Mouse (Mus musculus) c-Kit-positive CD71-positive TER-119-positive erythroid progenitor cells, embryonic 14.5 days (primary cell): ENCODE measurements around the gene Ints14.
"Not testable (repeated sequence)": the region's sequence is repeated elsewhere in the genome, so short reads cannot be mapped to it uniquely, and the experiment has no call there.

ENCODE experiments used
- DNase-seq: peaks from one replicate; pipeline ENCODE4 v3.0.0-alpha.2; 2013; ENCODE audit warnings: low spot score

Gene Ints14

DNA sequence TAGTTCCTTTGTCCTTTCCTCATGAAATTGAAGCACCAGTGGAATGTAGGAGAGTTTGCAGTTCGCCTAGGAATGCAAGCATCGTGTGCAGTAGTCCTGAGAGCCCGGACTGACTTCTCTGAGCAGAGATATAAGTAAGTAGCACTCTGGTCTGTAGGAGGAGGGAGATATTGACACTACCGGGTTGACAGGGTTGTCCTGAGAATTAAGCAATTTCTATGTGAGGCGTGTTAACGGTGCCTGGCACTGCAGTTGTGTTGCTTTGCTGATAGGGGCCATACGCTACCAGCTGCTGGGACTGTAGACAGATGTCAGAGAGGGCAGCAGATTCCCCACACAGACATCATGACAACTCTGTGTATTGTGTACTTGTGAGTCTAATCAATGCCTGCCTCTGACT, 7.5 kb upstream of the Ints14 start:
- no peak for DNase-seq

DNA sequence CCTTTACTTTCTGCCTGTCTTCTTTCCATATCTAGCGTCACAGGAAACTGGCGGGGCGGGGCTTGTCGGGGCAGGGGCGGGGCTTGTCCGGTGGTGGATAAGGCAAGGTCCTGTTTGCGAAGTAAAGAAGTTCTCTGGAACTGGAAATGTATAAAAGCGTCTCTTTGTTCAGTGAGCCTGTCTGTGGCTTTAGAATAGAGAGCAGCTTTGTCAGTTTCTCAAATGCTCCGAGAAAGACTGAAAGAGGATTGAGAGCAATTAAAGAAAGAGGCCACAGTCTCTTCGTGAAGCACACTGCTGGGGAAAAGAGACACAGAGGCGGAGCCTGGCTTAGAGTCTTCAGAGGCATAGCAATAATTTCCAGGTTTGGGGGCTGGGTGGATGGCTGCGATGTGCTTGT, 4.4 kb upstream of the Ints14 start:
- peak; percentile 67 for DNase-seq

DNA sequence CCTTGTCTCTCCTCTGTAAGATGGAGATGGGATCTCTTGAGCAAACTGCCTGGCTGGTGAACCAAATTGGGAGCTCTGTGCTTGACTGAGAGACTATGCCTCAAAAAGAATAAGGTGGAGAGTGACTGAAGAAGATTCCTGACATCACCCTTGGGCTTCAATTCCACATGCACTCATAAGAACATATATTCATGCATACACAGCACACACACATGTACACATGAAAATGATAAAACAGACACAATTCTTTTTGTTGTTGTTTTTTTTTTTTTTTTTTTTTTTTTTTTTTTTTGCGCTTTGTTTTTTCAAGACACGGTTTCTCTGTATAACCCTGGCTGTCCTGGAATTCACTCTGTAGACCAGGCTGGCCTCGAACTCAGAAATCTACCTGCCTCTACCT, 3.4 kb upstream of the Ints14 start:
- DNase-seq = no peak

- DNase-seq = no peak
Observed at GRCm38 (mm10) chr9:64960978-64961320, 244 bp downstream of the Ints14 start.

DNA sequence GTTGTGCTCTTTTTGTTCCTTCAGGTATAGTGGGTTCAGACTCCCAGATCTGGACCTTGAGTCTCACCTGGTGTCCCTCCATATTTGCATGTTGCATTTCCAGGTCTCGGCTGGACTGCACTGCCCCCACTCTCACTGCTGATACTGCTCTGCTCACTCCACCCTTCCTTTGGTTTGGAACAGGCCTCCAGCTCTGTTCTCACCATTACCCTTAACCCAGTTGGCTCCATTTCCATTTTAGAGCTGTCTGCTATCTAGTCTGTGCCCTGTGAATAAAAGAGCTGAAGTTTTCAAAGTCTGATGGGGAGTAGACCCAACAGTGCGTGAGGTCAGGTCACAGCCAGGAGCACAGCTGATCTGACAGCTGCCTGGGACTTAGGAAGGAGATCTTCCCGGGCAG, 19.8 kb downstream of the Ints14 start:
- DNase-seq = no peak

- no peak for DNase-seq
Observed at GRCm38 (mm10) chr9:64981904-64982303, 21.2 kb downstream of the Ints14 start.

GRCm38 (mm10) chr9:64985037-64985794, 24.5 kb downstream of the Ints14 start:
- peak; percentile 73 for DNase-seq

- no peak for DNase-seq
Observed at GRCm38 (mm10) chr9:64985807-64986206, 25.1 kb downstream of the Ints14 start.

DNA sequence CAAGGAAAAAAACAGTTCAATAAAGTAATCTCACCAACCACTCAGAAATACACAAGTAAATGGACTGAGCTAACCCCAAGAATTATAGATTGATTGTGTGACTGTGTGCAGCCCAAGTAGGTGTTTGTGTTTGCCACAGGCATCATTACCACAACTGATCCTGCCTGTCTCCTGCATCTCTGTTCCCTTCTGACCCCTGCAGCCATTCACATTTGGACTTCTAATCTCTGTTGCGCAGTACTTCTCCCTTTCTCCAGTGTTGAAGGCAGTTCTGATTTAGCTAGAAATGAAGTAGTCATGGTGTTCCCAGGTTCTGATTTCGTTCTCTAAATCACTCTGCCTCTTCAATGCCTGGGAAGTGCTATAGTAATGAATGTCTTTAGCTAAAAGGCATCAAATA, 26.9 kb downstream of the Ints14 start:
- no peak for DNase-seq

- DNase-seq = no peak
Observed at GRCm38 (mm10) chr9:64988443-64988842, 27.7 kb downstream of the Ints14 start.

DNA sequence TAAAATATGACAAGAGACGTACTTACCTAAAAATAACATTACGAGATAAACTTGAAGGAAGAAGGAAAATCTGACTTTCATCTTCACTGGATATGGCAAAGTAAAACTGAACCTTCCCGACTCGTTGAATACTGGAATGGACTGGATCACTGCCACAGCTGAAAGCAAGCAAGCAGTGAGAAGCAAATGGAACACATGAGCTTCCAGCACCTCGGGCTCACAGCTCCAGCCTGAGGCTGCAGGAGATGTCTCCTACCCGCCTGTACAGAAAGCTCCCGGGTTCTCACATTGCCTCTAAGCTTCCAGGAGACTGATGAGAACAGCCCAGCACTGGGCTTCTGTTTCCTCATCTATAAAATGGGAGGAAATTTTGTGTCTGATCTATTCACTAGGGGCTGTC, 29.6 kb downstream of the Ints14 start:
- no peak for DNase-seq

- not testable (repeated sequence) for DNase-seq
Observed at GRCm38 (mm10) chr9:64995464-64995863, 34.8 kb downstream of the Ints14 start.

DNA sequence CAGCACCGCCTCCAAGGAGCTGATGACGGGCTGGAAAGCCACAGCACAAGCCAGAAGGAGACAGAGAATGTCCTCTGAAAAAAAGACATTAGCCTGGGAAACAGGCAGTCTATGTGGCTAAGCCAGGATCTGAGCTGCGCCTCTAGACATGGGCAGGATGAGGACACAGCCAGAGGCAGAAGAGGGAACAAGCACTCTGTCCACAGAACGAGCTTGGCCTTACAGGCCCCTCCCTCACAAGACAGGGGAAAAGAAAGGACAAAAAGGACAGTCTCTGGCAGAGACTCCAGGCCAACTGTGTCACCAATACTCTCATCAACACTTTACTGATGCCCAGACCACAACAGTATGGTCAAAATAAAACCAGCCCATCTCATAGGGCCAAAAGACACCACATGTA, 40.8 kb downstream of the Ints14 start:
- no peak for DNase-seq

- DNase-seq = no peak
Observed at GRCm38 (mm10) chr9:65005737-65006136, 45.0 kb downstream of the Ints14 start.

GRCm38 (mm10) chr9:65010632-65011031, 49.9 kb downstream of the Ints14 start:
- no peak for DNase-seq

- no peak for DNase-seq
Observed at GRCm38 (mm10) chr9:65011304-65011703, 50.6 kb downstream of the Ints14 start.

DNA sequence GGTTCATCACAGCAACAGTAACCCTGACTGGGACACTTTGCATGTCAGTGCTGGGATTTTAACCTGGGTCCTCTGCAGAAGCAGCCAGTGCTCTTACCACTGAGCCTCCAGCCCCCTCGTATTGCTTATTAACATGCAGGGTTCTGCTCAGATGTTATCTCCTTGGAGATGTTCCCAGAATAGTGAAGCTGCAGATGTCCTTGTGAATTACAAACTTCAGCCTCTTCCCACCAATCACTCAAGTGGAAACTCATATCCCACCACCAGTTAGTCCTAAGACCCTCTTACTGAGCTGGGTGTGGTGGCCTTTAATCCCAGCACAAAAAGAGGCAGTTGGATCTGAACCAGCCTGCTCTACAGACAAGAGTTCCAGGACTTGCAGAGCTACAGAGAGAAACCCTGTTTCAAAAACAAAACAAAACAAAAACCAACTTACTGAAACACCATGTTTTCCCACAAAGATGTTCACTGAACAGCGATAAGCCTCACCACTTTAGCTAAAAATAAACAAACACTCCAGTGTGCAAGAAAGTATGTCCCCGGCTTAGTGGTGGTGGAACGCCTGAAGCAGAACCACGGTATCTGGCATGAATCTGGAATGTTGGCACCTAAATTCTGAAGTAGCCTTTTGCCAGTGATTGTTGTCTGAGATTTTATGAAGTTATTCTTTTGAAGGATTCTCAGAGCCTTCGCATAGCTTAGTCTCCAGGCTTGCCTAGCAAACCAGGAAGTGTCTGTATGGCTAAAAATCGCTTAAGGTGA, 54.9 kb downstream of the Ints14 start:
- DNase-seq = no peak

GRCm38 (mm10) chr9:65016241-65016977, 55.7 kb downstream of the Ints14 start:
- DNase-seq = no peak

GRCm38 (mm10) chr9:65016978-65017827, 56.5 kb downstream of the Ints14 start:
- DNase-seq = no peak

DNA sequence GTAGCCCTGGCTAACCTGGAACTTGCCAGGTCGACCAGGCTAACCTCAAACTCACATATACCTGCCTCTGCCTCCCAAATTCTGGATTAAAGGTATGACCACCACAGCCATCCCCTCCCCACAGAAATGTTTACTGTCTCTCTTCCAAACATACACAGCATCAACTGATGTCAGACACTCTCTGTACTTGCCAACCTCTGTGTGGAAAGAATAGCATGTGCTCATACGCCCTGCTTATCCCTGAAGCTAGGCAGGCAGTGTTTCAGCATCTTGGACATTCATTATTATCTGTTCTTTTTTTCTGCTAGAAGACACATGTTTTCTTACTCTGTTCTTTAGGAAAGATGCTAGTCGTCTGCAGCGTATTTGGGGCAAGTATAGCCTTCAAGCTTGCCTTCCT, 57.2 kb downstream of the Ints14 start:
- DNase-seq = no peak

DNA sequence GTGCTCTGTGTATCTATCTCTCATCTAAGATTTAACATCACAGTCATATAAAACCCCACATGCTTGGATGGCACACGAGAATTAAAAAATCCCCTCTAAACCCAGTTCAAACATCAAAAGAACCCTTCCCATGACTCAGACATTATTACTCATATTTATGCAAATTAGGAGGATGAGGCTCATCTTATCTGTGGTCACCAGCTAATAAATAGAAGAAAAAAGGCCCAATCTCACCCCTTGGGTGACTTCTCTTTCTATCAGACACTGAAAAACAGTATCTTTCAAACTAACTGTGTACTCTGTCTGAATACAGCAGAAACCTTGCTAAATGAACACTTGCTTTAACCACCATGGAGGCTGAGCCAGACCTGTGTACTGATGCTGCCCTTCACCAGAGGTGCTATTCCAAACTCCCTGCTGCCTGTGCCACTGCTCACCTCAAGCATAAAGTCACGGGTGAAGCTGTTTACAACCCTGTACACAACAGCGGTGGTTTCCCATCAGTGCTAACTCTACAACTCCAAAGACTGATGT, 58.0 kb downstream of the Ints14 start:
- peak; percentile 56 for DNase-seq

DNA sequence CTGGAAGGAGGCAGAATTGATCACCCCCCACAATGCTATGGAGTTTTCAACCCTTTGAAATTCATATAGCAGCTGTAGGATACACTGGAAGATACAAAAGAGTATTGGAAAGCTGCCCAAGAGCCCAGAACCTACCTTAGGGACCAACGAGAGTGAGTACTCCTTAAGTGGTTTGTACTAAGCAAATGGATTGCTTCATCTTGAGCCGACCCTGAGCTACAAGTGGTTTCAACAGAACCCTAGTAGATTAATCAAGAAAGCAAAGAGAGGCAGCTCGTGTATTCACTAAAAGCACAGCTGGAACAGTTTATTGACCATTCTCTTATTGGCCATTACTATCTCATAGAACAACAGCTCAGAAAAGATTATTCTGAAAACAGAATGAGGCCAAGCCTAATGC, 58.4 kb downstream of the Ints14 start:
- no peak for DNase-seq
